Mouse (Mus musculus): ENCODE data around the gene Creb5.

DNA sequence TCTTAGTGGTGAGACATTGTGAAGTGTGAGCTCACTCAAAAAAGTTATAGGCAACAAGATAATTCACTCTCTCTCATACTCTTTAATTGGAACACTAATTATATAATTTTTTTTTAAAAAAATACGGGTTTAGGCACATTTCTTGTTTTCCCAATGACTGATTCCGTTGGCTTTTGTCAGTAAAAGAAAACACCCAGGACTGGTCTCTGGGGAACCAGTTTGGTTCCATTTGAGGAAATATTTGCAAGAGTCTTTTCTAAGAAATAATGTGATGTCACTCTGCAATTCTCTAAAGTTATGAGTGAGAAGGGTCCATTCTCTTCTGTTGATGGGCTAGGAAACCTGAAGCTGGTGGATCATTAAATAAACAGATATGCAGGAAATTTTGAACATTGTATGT, 309.3 kb downstream of the Creb5 start:
- TF ChIP-seq ZC3H11A (IDR thresholded peaks at IDR 0.05; ENCODE audit: borderline replicate concordance, low read depth, low read length) (no peak), MAFK (IDR thresholded peaks at IDR 0.05; ENCODE audit: insufficient read depth, low read depth, low read length) (no peak)
